Mouse (Mus musculus): ENCODE data around the gene Hbs1l. TPM values are rescaled to one million over a fixed set of nuclear protein-coding genes. Genes with fewer than 3 reads are reported as not detected.

Gene Hbs1l
- polyA plus RNA-seq (2016; fragmentation: Nextera tagmentation; extraction: Ambion mirVana): 114 and 124 TPM in 2 replicates

DNA sequence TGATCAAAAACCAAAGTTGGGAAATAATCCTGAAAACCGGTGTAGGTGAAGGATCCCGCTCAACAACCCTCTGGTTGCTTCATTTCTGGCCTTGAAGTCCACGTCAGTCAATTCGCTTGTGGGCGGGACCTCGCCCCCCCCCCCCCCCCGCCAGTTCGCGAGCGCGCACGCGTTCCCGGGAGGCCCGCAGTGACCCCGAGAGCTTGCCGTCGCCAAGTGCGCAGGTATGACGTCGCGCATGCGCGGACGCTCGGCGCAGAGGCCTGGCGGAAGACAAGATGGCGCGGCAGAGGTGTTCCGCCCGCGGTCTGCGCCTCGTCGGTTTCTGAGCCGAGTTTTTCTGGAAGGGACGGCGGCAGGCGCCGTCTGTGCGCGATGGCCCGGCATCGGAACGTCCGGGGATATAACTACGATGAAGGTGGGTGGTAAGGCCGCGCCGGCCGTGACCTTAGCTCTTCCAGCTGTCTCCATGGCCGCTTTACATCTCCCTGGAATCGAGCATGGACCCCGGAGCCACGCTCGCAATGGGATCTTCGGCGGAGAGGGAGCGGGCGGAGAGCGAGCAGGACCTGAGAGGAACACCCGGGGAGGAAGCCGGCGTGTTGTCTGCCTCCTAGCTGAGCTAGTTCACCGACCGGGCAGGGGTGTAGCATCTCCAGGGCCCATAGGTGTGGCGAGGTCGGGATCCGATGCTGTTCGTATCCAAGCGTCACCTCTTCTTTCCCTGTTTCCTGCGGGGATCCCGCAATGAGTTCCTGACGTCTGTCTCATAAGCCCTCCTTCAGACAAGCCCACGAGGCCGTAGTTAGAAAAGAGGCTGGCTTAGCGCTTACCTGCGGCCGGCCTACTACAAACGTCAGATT, at the start of gene Hbs1l:
Gene Hbs1l, plus strand, starts transcription at position 221 of the 863 bp plus-strand sequence.
- under 1% methylated on average over 81 of the region's 81 CpGs for WGBS
- H3K9me3 ChIP-seq: no peaks in the 10 kb centered on the region
- H3K4me1 ChIP-seq (replicated peaks): peaks cover 14% of the 10 kb centered on the region
- peak; percentile 95 for DNase-seq (ENCODE audit: low spot score)
- peak within 1 kb of the TSS; percentile 89 for H3K27ac ChIP-seq
- H3K36me3 ChIP-seq: peaks cover 20% of the 10 kb centered on the region
- H3K4me3 ChIP-seq: peak within 1 kb of the TSS; percentile 76
- H3K27me3 ChIP-seq (ENCODE audit: insufficient read depth, poor library complexity, severe bottlenecking): no peaks in the 10 kb centered on the region

DNA sequence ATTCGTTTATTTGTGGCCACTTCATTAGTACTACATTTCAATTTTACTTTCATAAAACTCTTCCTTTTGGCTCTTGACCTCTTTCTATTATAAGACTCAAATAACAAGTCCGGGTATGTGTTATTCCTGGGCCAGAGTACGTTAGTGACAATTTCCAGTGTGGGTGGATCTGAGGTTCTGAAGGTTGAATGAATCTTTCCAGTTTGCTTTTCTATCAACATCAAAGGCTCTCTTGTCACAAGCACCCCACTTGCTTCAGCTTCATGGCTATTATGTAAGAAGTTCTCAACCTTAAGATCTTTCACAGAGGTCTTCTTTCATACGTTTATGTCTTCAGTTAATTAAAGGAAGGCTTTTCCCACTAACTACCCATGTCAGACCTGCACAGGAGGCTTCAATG, 47.2 kb upstream of the Hbs1l start:
- DNase-seq (ENCODE audit: low spot score): no peak
- Histone ChIP-seq H3K4me3 (no peak overlapping the region), H3K4me1 (replicated peaks) (no peaks in the 10 kb centered on the region), H3K27me3 (ENCODE audit: insufficient read depth, poor library complexity, severe bottlenecking) (no peaks in the 10 kb centered on the region), H3K36me3 (no peaks in the 10 kb centered on the region), H3K27ac (no peak overlapping the region), H3K9me3 (no peaks in the 10 kb centered on the region)
- WGBS: 83% methylated on average over 4 of the region's 4 CpGs

DNA sequence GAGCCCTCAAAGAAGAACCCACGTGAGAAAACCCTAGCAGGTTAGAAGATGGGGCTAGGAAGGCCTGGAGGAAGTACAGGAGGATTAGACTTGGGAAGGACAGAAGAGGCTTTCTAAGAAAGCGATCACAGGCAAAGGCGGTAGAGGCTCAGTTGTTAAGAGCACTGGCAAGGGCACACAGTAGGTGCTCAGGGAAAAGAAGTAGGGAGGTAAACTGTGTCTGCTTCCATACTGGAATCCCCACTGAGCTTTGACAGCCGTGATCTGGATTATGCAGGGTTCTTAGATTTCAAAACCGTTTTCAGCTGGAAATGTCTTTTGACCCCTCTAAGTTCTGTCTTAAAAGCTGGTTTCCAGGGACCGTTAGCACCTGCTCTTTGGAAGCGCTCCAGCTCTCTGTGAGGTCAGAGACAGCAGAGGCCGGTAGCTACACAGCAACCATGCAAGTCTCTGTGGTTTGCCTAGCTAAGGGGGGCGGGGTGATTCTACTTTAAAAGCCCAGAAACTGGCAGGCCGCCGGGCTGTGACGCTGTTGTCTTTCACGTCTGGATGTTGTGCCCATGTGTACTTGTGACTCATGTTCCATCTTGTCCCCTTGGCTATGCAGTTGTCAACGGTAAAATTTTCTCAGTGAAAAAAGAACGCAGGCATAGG, 43.8 kb upstream of the Hbs1l start:
- WGBS: 67% methylated on average over 15 of the region's 15 CpGs
- no peaks in the 10 kb centered on the region for H3K4me1 ChIP-seq (replicated peaks)
- H3K36me3 ChIP-seq: no peaks in the 10 kb centered on the region
- no peak overlapping the region for H3K4me3 ChIP-seq
- no peaks in the 10 kb centered on the region for H3K27me3 ChIP-seq (ENCODE audit: insufficient read depth, poor library complexity, severe bottlenecking)
- no peaks in the 10 kb centered on the region for H3K9me3 ChIP-seq
- no peak for DNase-seq (ENCODE audit: low spot score)
- H3K27ac ChIP-seq: no peak overlapping the region

DNA sequence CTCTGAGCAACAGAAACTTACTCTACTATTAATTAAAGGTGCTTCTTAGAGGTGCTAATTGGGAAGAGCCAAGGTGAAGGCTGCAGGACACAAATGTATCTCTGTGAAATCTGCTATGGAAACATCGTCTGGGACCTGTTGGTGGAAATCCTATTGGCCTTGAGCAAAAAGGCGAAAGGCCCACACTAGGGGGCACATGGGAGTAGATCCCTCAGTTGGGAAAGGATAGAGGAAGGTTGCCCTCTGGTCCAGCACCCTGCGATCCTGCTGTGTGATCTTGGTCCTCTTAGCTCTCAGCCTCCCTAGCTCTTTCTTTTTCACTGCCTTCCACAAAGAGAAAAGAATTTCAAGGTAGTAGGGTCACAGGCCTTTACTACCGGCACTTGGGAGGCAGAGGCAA, 43.0 kb upstream of the Hbs1l start:
- 90% methylated on average over 4 of the region's 4 CpGs for WGBS
- no peaks in the 10 kb centered on the region for H3K9me3 ChIP-seq

DNA sequence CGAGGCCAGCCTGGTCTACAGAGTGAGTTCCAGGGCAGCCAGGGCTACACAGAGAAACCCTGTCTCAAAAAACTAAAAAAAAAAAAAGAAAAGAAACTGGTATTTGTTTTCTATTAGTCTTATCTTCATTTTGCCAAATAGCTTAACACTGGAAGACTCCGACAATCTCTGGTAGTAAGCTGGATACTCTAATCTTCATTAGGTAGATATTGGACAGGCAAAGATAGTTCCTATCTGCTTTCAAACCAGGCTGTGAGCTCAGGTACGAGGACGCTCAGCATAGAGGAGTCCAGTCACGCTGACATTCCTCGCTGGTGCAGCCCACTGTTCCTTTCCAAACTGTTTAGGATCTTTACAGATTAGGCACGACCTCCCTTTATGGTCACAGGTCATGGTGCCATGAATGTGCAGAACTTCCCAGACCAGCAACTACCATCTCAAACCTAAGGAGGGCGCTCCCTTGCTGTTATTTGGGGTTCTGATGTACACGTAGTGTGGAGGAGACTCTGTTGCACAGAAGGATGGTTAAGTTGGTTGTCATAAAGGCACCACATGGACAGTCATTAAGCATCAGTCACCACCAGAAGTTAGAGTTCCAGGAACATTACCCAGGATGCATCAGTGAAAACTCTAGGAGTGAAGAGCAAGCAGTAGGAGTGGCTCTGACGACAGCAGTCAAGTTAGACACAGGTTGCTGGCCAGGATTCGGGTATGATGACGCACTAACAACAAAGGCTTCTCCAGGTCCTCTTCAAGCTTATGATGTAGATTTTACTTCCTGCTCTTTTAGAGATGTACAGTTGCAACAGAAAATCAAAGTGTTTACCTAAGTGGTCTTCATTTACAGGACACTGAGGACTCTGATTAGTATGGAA, 41.3 kb upstream of the Hbs1l start:
- Histone ChIP-seq H3K27ac (no peak overlapping the region), H3K27me3 (ENCODE audit: insufficient read depth, poor library complexity, severe bottlenecking) (no peaks in the 10 kb centered on the region), H3K4me1 (replicated peaks) (no peaks in the 10 kb centered on the region), H3K4me3 (no peak overlapping the region), H3K9me3 (no peaks in the 10 kb centered on the region), H3K36me3 (no peaks in the 10 kb centered on the region)
- no peak for DNase-seq (ENCODE audit: low spot score)
- 88% methylated on average over 12 of the region's 12 CpGs for WGBS

More for the DNA sequence above, 43.0 kb upstream of the Hbs1l start:
- Histone ChIP-seq H3K4me1 (replicated peaks) (no peaks in the 10 kb centered on the region), H3K27me3 (ENCODE audit: insufficient read depth, poor library complexity, severe bottlenecking) (no peaks in the 10 kb centered on the region), H3K36me3 (no peaks in the 10 kb centered on the region), H3K4me3 (no peak overlapping the region), H3K27ac (no peak overlapping the region)
- no peak for DNase-seq (ENCODE audit: low spot score)

DNA sequence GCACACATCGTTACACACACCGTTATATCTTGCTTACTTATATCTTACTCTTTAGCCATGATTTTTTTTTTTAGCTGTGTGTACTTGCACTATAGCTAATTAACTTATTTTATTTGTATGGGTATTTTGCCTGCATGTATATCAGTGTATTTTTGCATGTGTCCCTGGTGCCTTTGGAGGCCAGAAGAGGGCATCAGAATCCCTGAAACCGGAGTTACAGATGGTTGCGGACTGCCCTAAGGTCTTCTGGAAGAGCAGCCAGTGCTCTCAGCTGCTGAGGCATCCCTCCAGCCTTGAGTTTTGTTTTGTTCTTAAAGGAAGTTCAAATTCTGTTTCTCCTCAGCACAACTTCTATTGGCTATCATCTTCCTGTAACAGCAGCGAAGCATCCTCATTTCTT, 38.5 kb upstream of the Hbs1l start:
- Histone ChIP-seq H3K27me3 (ENCODE audit: insufficient read depth, poor library complexity, severe bottlenecking) (no peaks in the 10 kb centered on the region), H3K4me3 (no peak overlapping the region), H3K4me1 (replicated peaks) (no peaks in the 10 kb centered on the region), H3K9me3 (no peaks in the 10 kb centered on the region), H3K27ac (no peak overlapping the region), H3K36me3 (no peaks in the 10 kb centered on the region)
- no peak for DNase-seq (ENCODE audit: low spot score)
- WGBS: 73% methylated on average over 5 of the region's 5 CpGs

DNA sequence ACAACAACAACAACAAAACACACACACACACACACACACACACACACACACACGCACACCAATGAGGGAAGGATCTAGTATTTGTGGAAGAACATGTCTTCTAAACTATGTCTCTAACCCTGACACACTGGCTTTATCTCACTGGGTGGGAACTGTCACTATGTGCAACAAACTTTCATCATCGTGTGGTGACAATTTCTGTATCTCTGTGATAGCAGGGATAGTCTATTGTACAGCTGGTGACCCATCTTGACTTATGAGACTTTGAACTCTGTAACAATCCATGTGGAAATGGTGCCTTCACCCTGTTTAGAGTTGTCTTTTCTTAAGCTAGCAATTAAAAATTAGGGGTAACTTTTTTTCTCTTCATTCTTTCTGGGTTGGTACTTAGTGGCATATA, 36.1 kb upstream of the Hbs1l start:
- DNase-seq (ENCODE audit: low spot score): no peak
- no peaks in the 10 kb centered on the region for H3K9me3 ChIP-seq
- H3K36me3 ChIP-seq: no peaks in the 10 kb centered on the region
- WGBS: 79% methylated on average over 2 of the region's 2 CpGs
- H3K27me3 ChIP-seq (ENCODE audit: insufficient read depth, poor library complexity, severe bottlenecking): no peaks in the 10 kb centered on the region
- H3K4me1 ChIP-seq (replicated peaks): no peaks in the 10 kb centered on the region
- H3K4me3 ChIP-seq: no peak overlapping the region
- no peak overlapping the region for H3K27ac ChIP-seq

DNA sequence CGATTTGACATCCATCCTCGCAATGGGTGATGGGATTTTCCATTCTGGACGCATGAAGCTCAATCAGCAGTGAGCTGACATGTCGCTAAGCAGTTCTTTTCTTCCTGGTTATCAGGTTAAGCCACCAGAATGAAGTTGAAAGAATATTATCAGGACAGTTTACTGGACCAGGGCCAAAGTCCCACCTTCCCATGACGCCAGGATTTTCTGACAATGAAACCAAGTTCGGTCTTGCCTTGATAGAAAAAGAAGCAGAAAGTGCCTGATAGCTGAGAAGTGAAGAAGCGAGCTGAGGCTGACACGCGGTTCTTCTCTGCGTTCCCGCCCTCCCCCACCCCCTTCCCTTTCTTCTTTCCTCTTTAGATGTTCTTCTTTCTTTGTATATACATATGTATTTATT, 30.6 kb upstream of the Hbs1l start:
- Histone ChIP-seq H3K27me3 (ENCODE audit: insufficient read depth, poor library complexity, severe bottlenecking) (no peaks in the 10 kb centered on the region), H3K36me3 (no peaks in the 10 kb centered on the region), H3K27ac (no peak overlapping the region), H3K4me3 (no peak overlapping the region), H3K4me1 (replicated peaks) (no peaks in the 10 kb centered on the region), H3K9me3 (no peaks in the 10 kb centered on the region)
- WGBS: 84% methylated on average over 11 of the region's 11 CpGs
- DNase-seq (ENCODE audit: low spot score): no peak

DNA sequence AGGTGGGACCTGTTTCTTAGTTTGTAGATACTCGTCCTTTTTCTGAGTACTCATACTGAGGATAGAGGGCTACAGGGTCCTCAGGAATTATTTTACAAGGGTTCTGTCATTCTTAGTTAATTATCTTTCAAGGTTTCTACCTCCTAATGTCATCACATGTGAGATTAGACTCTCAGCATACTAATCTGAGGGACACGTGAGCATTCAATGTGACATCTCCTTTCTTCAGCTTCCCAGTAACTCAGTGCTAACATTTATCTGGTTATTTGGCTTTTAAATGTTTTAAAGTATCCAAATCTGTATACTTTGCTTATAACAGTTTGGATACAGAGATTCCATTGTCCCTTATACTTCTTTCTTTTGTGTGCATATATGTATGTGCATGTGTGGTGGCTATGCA, 28.3 kb upstream of the Hbs1l start:
- no peak for DNase-seq (ENCODE audit: low spot score)
- no peak overlapping the region for H3K27ac ChIP-seq
- no peaks in the 10 kb centered on the region for H3K9me3 ChIP-seq
- no peaks in the 10 kb centered on the region for H3K27me3 ChIP-seq (ENCODE audit: insufficient read depth, poor library complexity, severe bottlenecking)
- 85% methylated on average over 2 of the region's 2 CpGs for WGBS
- H3K4me1 ChIP-seq (replicated peaks): no peaks in the 10 kb centered on the region
- no peak overlapping the region for H3K4me3 ChIP-seq
- H3K36me3 ChIP-seq: no peaks in the 10 kb centered on the region

DNA sequence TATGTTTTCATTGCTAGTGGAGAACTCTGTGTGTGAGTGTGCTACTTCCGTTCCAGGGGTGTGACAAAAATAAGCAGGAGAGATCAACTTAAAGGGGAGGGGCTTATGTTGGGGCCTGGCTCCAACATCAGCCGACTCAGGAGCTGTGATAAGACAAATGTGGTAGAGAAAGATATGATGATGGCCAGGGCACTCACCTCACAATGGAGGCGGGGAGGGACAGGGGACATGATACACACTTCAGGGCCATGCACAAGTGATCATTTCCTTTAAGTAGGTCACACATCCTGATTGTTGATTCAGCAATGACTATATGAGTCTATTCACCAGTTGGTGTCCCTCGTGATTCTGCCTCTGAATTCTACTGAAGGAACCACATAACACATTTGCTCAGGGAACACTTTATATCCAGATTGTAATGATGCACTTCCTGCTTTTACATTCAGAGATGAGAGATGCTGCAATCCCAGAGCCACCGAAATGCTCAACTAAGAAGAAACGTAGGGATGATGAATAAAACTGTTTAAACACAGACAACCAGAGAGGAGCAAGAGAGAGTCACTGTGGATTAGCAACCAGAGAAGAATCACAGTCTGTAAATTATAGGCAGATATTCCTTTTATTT, 26.9 kb upstream of the Hbs1l start:
- no peak for DNase-seq (ENCODE audit: low spot score)
- no peaks in the 10 kb centered on the region for H3K36me3 ChIP-seq
- 86% methylated on average over 6 of the region's 6 CpGs for WGBS
- no peaks in the 10 kb centered on the region for H3K27me3 ChIP-seq (ENCODE audit: insufficient read depth, poor library complexity, severe bottlenecking)
- no peak overlapping the region for H3K27ac ChIP-seq
- H3K9me3 ChIP-seq: no peaks in the 10 kb centered on the region
- no peaks in the 10 kb centered on the region for H3K4me1 ChIP-seq (replicated peaks)
- no peak overlapping the region for H3K4me3 ChIP-seq

DNA sequence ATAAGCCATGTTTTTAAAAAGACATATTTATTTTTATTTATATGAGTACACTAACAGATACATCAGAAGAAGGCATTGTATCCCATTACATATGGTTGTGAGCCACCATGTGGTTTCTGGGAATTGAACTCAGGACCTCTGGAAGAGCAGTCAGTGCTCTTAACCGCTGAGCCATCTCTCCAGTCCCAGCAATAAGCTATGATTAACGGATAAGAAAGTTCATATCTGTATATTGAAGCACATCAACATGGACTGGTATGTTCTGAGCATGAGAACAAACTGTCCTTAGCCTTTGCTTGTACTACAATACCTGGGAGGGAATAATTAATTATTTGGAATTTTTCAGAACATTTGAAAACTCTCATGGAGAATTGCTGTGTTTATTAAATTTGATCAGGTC, 25.9 kb upstream of the Hbs1l start:
- no peaks in the 10 kb centered on the region for H3K9me3 ChIP-seq
- no peaks in the 10 kb centered on the region for H3K4me1 ChIP-seq (replicated peaks)
- H3K4me3 ChIP-seq: no peak overlapping the region
- 95% methylated on average over 2 of the region's 2 CpGs for WGBS
- H3K36me3 ChIP-seq: no peaks in the 10 kb centered on the region
- no peaks in the 10 kb centered on the region for H3K27me3 ChIP-seq (ENCODE audit: insufficient read depth, poor library complexity, severe bottlenecking)
- H3K27ac ChIP-seq: no peak overlapping the region
- no peak for DNase-seq (ENCODE audit: low spot score)

DNA sequence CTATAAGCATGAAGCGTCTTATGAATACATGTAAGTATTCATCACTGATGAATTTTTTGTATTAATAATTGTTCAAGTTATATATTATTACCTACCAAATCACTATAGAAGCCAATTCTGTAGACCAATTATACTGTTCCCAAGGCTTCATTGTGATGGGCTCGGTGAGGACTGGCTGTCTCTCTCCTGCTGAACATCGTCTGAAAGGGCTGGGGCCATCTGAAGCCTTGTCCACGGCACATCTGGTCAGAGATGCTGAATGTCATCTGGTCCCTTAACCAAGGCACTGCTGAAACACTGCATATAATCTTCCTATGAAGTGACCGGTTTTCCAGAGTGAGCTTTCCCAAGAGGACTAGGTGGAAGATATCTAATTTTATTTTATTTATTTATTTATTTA, 24.9 kb upstream of the Hbs1l start:
- H3K27ac ChIP-seq: no peak overlapping the region
- H3K4me1 ChIP-seq (replicated peaks): no peaks in the 10 kb centered on the region
- 86% methylated on average over 5 of the region's 5 CpGs for WGBS
- H3K9me3 ChIP-seq: no peaks in the 10 kb centered on the region
- H3K36me3 ChIP-seq: no peaks in the 10 kb centered on the region
- H3K27me3 ChIP-seq (ENCODE audit: insufficient read depth, poor library complexity, severe bottlenecking): no peaks in the 10 kb centered on the region
- H3K4me3 ChIP-seq: no peak overlapping the region
- no peak for DNase-seq (ENCODE audit: low spot score)
